Mouse (Mus musculus) liver, postnatal 0 days (tissue): ENCODE measurements at regions not wholly inside any gene's neighbourhood (a gene's known extent, or its start where the extent isn't known, plus 50 kb on each side); places are given as distances from the start of the nearest gene placed in this dataset.

Experiments
- CTCF ChIP-seq: sonication (generic); IDR thresholded peaks from 2 replicates; pipeline ENCODE4 v1.5.1; 2016; ENCODE audit warnings: antibody characterized with exemption, low read depth
- EP300 ChIP-seq: IDR thresholded peaks from 2 replicates; pipeline ENCODE4 v1.6.1; 2016; ENCODE audit warnings: antibody characterized with exemption, low read depth, mild to moderate bottlenecking

DNA sequence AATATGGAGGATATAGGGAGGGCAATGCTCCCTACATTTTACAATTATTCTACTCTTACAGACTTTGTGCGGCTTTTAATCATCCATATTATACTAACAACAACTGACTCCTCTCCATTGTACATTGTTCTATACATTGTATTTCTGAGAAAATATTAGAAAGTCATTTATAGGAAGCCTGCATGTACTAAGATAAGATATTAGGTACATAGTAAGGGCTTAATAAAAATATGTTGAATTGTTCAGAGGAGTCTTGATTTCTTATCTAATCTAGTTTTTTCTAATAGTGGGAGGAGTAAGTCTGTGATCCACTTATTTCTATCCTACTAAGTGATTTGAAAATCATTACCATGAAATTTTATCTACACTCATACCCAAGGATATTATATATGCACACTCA, 94.8 kb upstream of the Rgs1 start:
- TF ChIP-seq CTCF (no peak), EP300 (no peak)
